Mouse (Mus musculus) heart, adult 2 months (tissue): ENCODE data around the gene Sv2c. TPM values are rescaled to one million over a fixed set of nuclear protein-coding genes. Genes with fewer than 3 reads are reported as not detected.
A peak's percentile ranks its signal among the peaks of the same experiment; 100 is the strongest.

ENCODE experiments used
- DNase-seq, 2 experiments: peaks; one replicate each; pipeline ENCODE4 v3.0.0; 2021
- H3K27ac ChIP-seq: fragments of 200-600 bp; 2 replicates; pipeline ENCODE4 v1.8.1; 2022
- H3K27me3 ChIP-seq: fragments of 200-500 bp; 2 replicates; pipeline ENCODE4 v1.6.1; 2012; ENCODE audit warnings: mild to moderate bottlenecking, low read length, inconsistent platforms, mixed read lengths; ENCODE audit not compliant: control insufficient read depth, insufficient read depth
- H3K36me3 ChIP-seq: fragments of 200-500 bp; 2 replicates; pipeline ENCODE4 v1.6.1; 2012; ENCODE audit warnings: low read length, inconsistent platforms; ENCODE audit not compliant: control insufficient read depth, insufficient read depth
- H3K4me1 ChIP-seq: fragments of 200-500 bp; 2 replicates; pipeline ENCODE4 v1.6.1; 2011; ENCODE audit warnings: low read length; ENCODE audit not compliant: control insufficient read depth, insufficient read depth
- H3K4me3 ChIP-seq: fragments of 200-600 bp; 2 replicates; pipeline ENCODE4 v1.8.1; 2022
- H3K79me2 ChIP-seq: fragments of 200-500 bp; replicated peaks from 2 replicates; pipeline ENCODE4 v1.6.1; 2012; ENCODE audit warnings: mild to moderate bottlenecking, inconsistent platforms, low read length, moderate library complexity, mixed read lengths; ENCODE audit not compliant: control insufficient read depth, insufficient read depth
- H3K9ac ChIP-seq: fragments of 200-500 bp; 2 replicates; pipeline ENCODE4 v1.6.1; 2012; ENCODE audit warnings: low read depth, mild to moderate bottlenecking, control low read depth, inconsistent platforms, low read length, mixed read lengths
- CTCF ChIP-seq: fragments of 200-600 bp; IDR thresholded peaks from 2 replicates; pipeline ENCODE4 v1.8.1; 2022; ENCODE audit warnings: antibody characterized with exemption, mild to moderate bottlenecking, moderate library complexity
- EP300 ChIP-seq: fragments of 200-500 bp; IDR thresholded peaks from 2 replicates; pipeline ENCODE4 v1.6.1; 2011; ENCODE audit warnings: low read depth, low read length, control low read depth; ENCODE audit not compliant: insufficient read depth
- POLR2A ChIP-seq: fragments of 200-500 bp; IDR thresholded peaks from 2 replicates; pipeline ENCODE4 v1.6.1; 2011; ENCODE audit warnings: mild to moderate bottlenecking, low read depth, low read length, control low read depth; ENCODE audit not compliant: insufficient read depth
- WGBS: fragments of 180-500 bp; shearing (Covaris S2); methylation state at CpG from one replicate; pipeline ENCODE4 v1.1.7; 2018; 5-methylcytosine and 5-hydroxymethylcytosine counted together
- intact Hi-C: fragments of 180-260 bp; cut with DNase I; formaldehyde crosslinking; loops from one replicate; pipeline ENCODE4 v1.15.1; 2025
- polyA plus RNA-seq: library from polyadenylated mRNA; depleted of rRNA; stranded (reverse); fragments of >200 nt; gene quantifications from 2 replicates; pipeline ENCODE4 v1.2.3, GENCODE M21; 2012
- total RNA-seq, 2 experiments: library from RNA; stranded (reverse); gene quantifications; 2 replicates each; pipeline ENCODE4 v1.2.3; 2021

Gene Sv2c
- total and polyA plus RNA-seq, 3 experiments: 0.23 to 0.48 (median 0.41) TPM

DNA sequence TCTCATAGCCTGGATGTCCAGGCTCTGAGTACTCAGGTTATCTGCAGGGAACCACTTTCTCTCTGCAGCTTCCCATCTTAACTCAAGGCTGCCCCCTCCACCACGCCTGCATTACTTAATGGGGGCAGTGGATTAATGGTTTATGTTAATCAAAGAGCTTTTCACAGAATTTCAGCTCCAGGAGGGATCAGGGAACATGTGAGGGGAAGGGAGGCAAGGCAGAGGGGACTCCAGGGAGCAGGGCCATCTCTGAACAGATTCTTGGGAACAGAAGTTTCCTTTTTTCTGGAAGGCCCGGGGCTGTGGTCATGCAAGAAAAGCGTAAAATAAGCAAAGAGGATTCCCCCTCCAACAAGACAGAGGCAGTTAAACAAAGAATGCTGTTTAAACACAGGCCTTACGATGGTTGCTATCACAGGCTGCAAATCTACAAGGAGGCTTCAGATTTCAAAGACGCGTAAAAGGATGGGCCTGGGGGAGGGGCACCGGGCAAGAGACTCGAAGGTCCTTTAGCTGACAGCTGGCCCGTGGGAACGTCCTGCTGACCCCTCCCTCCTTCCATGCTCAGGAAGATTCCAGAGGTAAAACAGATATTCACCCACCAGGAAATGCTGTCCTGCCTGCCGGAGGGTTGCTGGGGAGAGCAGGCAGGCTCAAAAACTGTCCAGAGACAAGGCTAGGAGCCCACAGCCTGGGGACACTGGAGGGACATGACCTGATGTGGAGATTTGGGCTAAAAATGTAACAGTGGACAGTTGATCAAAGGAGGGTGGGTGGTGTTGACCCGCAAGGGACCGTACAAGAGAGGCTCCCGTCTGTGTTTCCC, 172.5 kb downstream of the Sv2c start:
- no peak overlapping the region for H3K4me3 ChIP-seq
- no peaks in the 10 kb centered on the region for H3K36me3 ChIP-seq
- peaks cover 2% of the 10 kb centered on the region for H3K4me1 ChIP-seq
- intact Hi-C loops: no loop called here
- no peaks in the 10 kb centered on the region; the same call in none of the 2 replicates for H3K27me3 ChIP-seq
- WGBS: 36% methylated on average over 14 of the region's 14 CpGs
- H3K9ac ChIP-seq: no peak overlapping the region
- no peaks in the 10 kb centered on the region for H3K79me2 ChIP-seq
- TF ChIP-seq CTCF: no peak
- no peak for TF ChIP-seq POLR2A
- no peak for TF ChIP-seq EP300
- no peak overlapping the region for H3K27ac ChIP-seq
- DNase-seq: no peak

DNA sequence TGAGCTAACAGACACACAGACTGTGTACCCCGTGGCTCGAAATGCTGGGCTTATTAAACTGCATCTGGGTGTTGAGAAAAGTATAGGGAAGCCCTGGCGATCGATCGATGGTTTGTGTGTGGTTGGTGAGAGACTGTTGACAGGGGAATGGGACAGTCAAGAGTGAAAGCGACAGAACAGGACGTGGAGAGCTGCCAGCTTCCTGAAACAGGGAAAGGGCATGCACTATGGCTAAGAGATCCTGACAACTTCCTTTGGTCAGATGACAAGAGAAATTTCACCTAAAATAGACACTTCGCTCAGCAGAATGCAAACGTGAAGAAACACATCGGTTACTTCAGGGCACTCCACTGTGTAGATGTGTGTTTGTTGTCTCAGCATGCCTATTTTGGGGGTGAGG, 175.2 kb downstream of the Sv2c start:
- Histone ChIP-seq H3K4me1 (peaks cover 2% of the 10 kb centered on the region), H3K4me3 (no peak overlapping the region), H3K27me3 (no peaks in the 10 kb centered on the region; the same call in 1 of the 2 replicates), H3K27ac (no peak overlapping the region), H3K9ac (no peak overlapping the region), H3K79me2 (no peaks in the 10 kb centered on the region), H3K36me3 (no peaks in the 10 kb centered on the region)
- no peak for TF ChIP-seq EP300
- no peak for TF ChIP-seq CTCF
- no peak for TF ChIP-seq POLR2A
- WGBS: 18% methylated on average over 10 of the region's 10 CpGs
- DNase-seq: peak; percentile 25 to 42
- intact Hi-C loops: no loop called here

DNA sequence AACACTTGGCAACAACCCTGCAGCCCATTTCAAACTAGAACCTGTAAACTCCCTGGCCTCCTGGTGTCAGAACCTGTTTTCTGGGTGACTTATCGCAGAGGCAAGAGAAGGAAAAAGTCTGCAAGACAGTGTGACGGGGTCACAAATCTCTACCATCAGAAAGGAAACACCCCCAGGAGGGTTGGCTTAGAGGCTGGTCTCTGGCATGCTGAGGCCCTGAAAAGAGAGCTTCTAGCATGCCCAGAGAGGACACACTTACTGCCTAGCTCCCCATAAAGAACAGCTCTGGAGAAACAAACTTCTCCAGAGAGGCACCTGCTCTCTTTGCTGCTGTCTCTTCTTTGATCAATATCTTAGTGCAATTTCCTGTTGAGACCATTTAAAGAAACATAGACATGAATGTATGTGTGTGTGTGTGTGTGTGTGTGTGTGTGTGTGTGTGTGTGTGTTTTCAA, 176.0 kb downstream of the Sv2c start:
- peaks cover 2% of the 10 kb centered on the region for H3K4me1 ChIP-seq
- H3K27me3 ChIP-seq: no peaks in the 10 kb centered on the region; the same call in 1 of the 2 replicates
- 90% methylated on average over 2 of the region's 2 CpGs for WGBS
- H3K4me3 ChIP-seq: no peak overlapping the region
- H3K36me3 ChIP-seq: no peaks in the 10 kb centered on the region
- TF ChIP-seq CTCF (no peak), POLR2A (no peak), EP300 (no peak)
- H3K9ac ChIP-seq: no peak overlapping the region
- DNase-seq: no peak
- no peak overlapping the region for H3K27ac ChIP-seq
- no peaks in the 10 kb centered on the region for H3K79me2 ChIP-seq
- intact Hi-C loops: no loop called here

DNA sequence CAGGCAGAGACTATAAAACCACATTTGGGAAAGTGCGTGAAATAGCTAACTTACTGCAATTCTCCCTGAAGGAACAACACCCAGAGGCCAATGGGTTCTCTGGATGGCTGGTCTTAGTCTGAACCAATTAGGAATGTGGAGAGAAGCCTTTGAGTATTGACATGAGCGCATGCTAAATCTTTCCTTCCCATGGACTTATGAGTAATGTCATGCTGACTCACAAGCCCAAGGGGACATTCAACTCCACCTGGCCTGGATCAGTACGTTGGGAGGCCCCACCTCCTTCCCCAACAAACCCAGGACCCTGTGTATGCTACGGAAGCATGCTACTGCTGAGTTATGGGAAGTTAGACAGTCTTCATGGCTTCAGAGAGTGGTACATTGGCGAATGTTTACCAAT, 177.2 kb downstream of the Sv2c start:
- peaks cover 2% of the 10 kb centered on the region for H3K4me1 ChIP-seq
- intact Hi-C loops: no loop called here
- DNase-seq: no peak
- no peak overlapping the region for H3K9ac ChIP-seq
- no peak overlapping the region for H3K4me3 ChIP-seq
- no peaks in the 10 kb centered on the region for H3K36me3 ChIP-seq
- H3K79me2 ChIP-seq: no peaks in the 10 kb centered on the region
- no peak overlapping the region for H3K27ac ChIP-seq
- TF ChIP-seq CTCF (no peak), POLR2A (no peak), EP300 (no peak)
- H3K27me3 ChIP-seq: no peaks in the 10 kb centered on the region; the same call in 1 of the 2 replicates
- WGBS: 91% methylated on average over 5 of the region's 5 CpGs

DNA sequence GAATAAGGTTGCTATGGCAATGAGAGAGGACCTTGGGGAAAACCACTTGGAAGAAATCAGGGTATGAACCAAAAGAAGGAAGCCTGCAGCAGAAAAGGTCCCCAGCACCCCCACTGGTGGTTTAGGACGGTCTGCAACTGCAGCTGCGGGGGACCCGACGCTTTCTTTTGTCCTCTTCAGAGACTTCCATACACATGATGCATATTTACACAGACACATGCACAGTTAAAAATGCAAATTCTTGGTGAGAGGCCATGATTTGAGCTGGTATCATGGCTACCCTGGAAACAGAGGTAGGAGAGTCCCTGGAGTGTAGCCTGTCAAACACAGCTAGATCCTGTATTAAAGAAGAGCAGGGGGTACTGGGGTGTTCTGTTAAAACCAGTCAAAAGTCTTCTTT, 178.7 kb downstream of the Sv2c start:
- Histone ChIP-seq H3K4me1 (peaks cover 2% of the 10 kb centered on the region), H3K27me3 (no peaks in the 10 kb centered on the region), H3K27ac (no peak overlapping the region), H3K9ac (no peak overlapping the region), H3K4me3 (no peak overlapping the region), H3K36me3 (no peaks in the 10 kb centered on the region), H3K79me2 (no peaks in the 10 kb centered on the region)
- TF ChIP-seq EP300: no peak
- DNase-seq: no peak
- intact Hi-C loops: loop anchor here (5.0 kb wide), 1 partner anchor 176 kb away; no protein-coding TSS in a partner anchor
- WGBS: 92% methylated on average over 4 of the region's 4 CpGs

DNA sequence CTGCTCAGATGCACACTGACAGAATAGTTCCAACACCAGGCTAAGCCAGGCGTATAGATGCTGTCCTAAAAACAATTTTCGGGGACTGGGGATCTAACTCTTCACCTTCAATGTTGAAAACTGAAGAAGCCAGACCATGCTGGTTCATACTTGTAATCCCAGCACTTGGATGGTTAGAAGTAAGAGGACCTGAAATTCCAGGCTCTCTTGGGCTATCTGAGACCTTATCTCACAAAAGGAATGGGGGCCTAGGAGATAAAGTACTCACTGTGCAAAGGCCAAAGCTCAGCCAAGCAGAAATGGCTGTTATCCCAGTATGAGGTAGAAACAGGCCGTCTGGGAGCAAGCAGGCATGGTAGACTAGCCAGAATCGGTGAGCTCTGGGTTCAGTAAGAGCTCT, 180.1 kb downstream of the Sv2c start:
- TF ChIP-seq EP300 (no peak), CTCF (no peak), POLR2A (no peak)
- no peak for DNase-seq
- Histone ChIP-seq H3K9ac (no peak overlapping the region), H3K36me3 (no peaks in the 10 kb centered on the region), H3K27me3 (no peaks in the 10 kb centered on the region), H3K4me3 (no peak overlapping the region), H3K4me1 (peaks cover under 1% of the 10 kb centered on the region), H3K79me2 (no peaks in the 10 kb centered on the region), H3K27ac (no peak overlapping the region)
- WGBS: 65% methylated on average over 4 of the region's 4 CpGs
- intact Hi-C loops: loop anchor here (5.0 kb wide), 1 partner anchor 175 kb away; no protein-coding TSS in a partner anchor
